8 mouse cellular contexts compared by ENCODE assay signal in genomic region chr11:33929412-33929811, GRCm38 (mm10).
"Had no signal": no experiment of that assay in that cellular context is flagged by ENCODE, and none has a peak within 500 bp of the region (broad histone marks: within the 10 kb centered on the region; RNA-seq: fewer than 3 reads in every experiment).

No protein-coding gene starts in this region.

- H3K36me3 ChIP-seq: limb, embryonic 15.5 days; liver, embryonic 12.5 days; midbrain, embryonic 10.5 days; neural tube, embryonic 12.5 days had no signal

- H3K9me3 ChIP-seq: limb, embryonic 15.5 days; liver, embryonic 12.5 days; midbrain, embryonic 10.5 days; neural tube, embryonic 12.5 days had no signal

- H3K4me3 ChIP-seq: limb, embryonic 15.5 days; liver, embryonic 12.5 days; midbrain, embryonic 10.5 days; myocyte; neural tube, embryonic 12.5 days had no signal

- ATAC-seq: liver, embryonic 12.5 days had no signal

- H3K4me2 ChIP-seq: limb, embryonic 15.5 days; liver, embryonic 12.5 days; lung, embryonic 14.5 days; neural tube, embryonic 12.5 days had no signal

- H3K27me3 ChIP-seq: limb, embryonic 15.5 days; liver, embryonic 12.5 days had no signal

- H3K9ac ChIP-seq: limb, embryonic 15.5 days; liver, embryonic 12.5 days; lung, embryonic 14.5 days; neural tube, embryonic 12.5 days had no signal

- H3K27ac ChIP-seq: limb, embryonic 15.5 days; liver, embryonic 12.5 days; midbrain, embryonic 10.5 days; neural tube, embryonic 12.5 days had no signal

- DNase-seq: layer of hippocampus, postnatal 36 days; thymus, adult 18-20 months had no signal
